Mouse (Mus musculus) stomach, postnatal 0 days (tissue): ENCODE data around the gene Stk33. TPM values are rescaled to one million over a fixed set of nuclear protein-coding genes. Genes with fewer than 3 reads are reported as not detected.

Experiments used
- ATAC-seq: fragments of 200-750 bp; cut with Nextera tagmentation; 2 replicates; pipeline ENCODE4 v1.8.0; 2017; ENCODE audit not compliant: low FRiP score, low TSS enrichment
- DNase-seq: peaks from one replicate; pipeline ENCODE4 v3.0.0-alpha.2; 2016; ENCODE audit warnings: low spot score
- H3K27ac ChIP-seq: fragments of 300-500 bp; sonication (generic); replicated peaks from 2 replicates; pipeline ENCODE4 v1.5.1; 2014; ENCODE audit warnings: mild to moderate bottlenecking, control low read depth
- H3K27me3 ChIP-seq: fragments of 300-500 bp; sonication (generic); 2 replicates; pipeline ENCODE4 v1.6.1; 2014; ENCODE audit warnings: low read length; ENCODE audit not compliant: control insufficient read depth, insufficient read depth
- H3K36me3 ChIP-seq: fragments of 300-500 bp; sonication (generic); 2 replicates; pipeline ENCODE4 v1.6.1; 2014; ENCODE audit warnings: low read length, mixed read lengths; ENCODE audit not compliant: control insufficient read depth, insufficient read depth
- H3K4me1 ChIP-seq: fragments of 300-500 bp; sonication (generic); replicated peaks from 2 replicates; pipeline ENCODE4 v1.6.1; 2014; ENCODE audit warnings: antibody characterized with exemption; ENCODE audit not compliant: control insufficient read depth, insufficient read depth
- H3K4me2 ChIP-seq: fragments of 300-500 bp; sonication (generic); replicated peaks from 2 replicates; pipeline ENCODE4 v1.6.1; 2014; ENCODE audit warnings: low read depth, mild to moderate bottlenecking, control low read depth, moderate library complexity
- H3K4me3 ChIP-seq: fragments of 300-500 bp; sonication (generic); 2 replicates; pipeline ENCODE4 v1.5.1; 2014; ENCODE audit warnings: low read depth, low read length, control low read depth
- H3K9ac ChIP-seq: fragments of 300-500 bp; sonication (generic); 2 replicates; pipeline ENCODE4 v1.6.1; 2014; ENCODE audit warnings: mild to moderate bottlenecking, low read length, control low read depth, mixed read lengths
- H3K9me3 ChIP-seq: fragments of 300-500 bp; sonication (generic); 2 replicates; pipeline ENCODE4 v1.6.1; 2016; ENCODE audit warnings: low read length; ENCODE audit not compliant: control insufficient read depth
- CTCF ChIP-seq: IDR thresholded peaks from 2 replicates; pipeline ENCODE4 v1.5.1; 2016; ENCODE audit warnings: antibody characterized with exemption, low read depth, mild to moderate bottlenecking, moderate library complexity
- EP300 ChIP-seq: optimal IDR thresholded peaks from 2 replicates; pipeline ENCODE3; 2016; ENCODE audit warnings: antibody characterized with exemption
- WGBS: fragments of 180-500 bp; shearing (Covaris S2); extraction: QIAGEN DNeasy Blood & Tissue Kit; methylation state at CpG from one replicate; pipeline ENCODE4 v1.1.7; 2014; 5-methylcytosine and 5-hydroxymethylcytosine counted together
- polyA plus RNA-seq: library from polyadenylated mRNA; unstranded; fragments of >200 nt; fragmentation: Nextera tagmentation; extraction: Ambion mirVana; gene quantifications from 2 replicates; pipeline ENCODE4 v1.2.1, GENCODE M21; 2015

Stk33 gene
- polyA plus RNA-seq, 1 experiment from 2014 or later, result 0.29 TPM

DNA sequence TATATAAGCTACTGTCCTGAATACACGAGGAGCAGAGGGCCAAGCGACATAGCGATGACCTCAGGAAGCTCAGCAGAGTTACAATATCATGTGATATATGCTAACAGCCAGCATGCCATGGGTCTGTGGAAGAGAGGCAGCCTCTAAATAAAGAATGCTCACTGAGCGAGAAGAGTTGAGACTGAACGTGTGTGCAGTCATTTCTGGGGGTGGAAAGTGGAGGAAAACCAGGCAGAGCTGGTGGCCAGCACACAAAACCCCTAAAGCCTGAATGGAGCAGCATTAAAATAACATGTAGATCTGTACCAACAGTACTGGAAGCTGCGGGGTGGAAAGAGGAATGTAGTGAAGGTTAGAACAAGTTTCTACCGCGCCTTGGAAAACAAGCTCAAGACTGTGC lies 107.2 kb downstream of the Stk33 start:
- ATAC-seq (no peak), DNase-seq (no peak)
- TF ChIP-seq EP300, result no peak
- Histone ChIP-seq H3K4me1 (no peaks in the 10 kb centered on the region), H3K27ac (no peak overlapping the region), H3K4me3 (no peak overlapping the region), H3K9me3 (no peaks in the 10 kb centered on the region), H3K27me3 (no peaks in the 10 kb centered on the region), H3K36me3 (no peaks in the 10 kb centered on the region), H3K9ac (no peak overlapping the region), H3K4me2 (no peak overlapping the region)
- 82% methylated on average over 8 of the region's 8 CpGs for WGBS

DNA sequence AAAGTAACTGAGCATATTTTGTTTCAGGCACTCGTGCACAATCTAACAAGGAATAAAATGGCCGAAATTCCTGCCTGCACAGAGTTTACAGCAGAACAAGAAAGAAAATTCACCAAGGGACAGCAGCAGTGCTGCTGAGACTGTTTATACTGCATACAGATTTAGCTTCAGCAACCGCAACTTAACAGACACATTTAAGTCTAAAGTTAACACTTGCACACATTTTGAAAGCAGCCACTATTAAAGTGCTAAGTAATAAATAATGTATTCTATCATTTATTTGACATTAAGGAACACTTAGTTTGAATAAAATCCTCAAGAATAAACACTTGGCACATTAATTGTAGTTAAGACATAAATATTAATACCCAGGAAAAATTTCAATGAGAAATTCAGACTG lies 110.1 kb downstream of the Stk33 start:
- H3K27ac ChIP-seq, result no peak overlapping the region
- TF ChIP-seq EP300, result no peak
- TF ChIP-seq CTCF, result no peak
- ATAC-seq (no peak), DNase-seq (no peak)
- H3K4me3 ChIP-seq, result no peak overlapping the region
- no peaks in the 10 kb centered on the region for H3K36me3 ChIP-seq
- H3K27me3 ChIP-seq, result no peaks in the 10 kb centered on the region
- H3K4me2 ChIP-seq, result no peak overlapping the region
- H3K9me3 ChIP-seq, result no peaks in the 10 kb centered on the region
- no peaks in the 10 kb centered on the region for H3K4me1 ChIP-seq
- H3K9ac ChIP-seq, result no peak overlapping the region
- 34% methylated on average over 3 of the region's 3 CpGs for WGBS

DNA sequence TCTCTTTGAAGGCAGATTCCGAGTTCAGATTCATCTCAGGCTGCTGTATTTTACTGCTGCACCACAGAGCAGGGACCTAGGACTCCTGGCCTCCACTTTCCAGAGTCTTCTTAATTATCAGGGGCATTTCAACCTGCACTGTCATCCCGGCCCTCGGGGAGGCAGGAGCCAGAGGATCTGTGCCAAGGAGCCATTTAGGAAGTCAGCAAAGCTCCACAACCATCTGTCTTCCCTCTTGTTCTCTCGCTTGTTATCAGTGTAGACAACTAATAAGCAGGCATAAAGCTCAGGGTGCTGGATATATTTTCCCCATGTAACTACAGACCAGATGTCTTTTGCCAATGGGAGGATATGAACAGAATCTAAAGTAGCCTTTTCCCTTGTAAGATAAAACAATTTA lies 112.1 kb downstream of the Stk33 start:
- ATAC-seq, result no peak
- Histone ChIP-seq H3K27me3 (no peaks in the 10 kb centered on the region), H3K27ac (no peak overlapping the region), H3K4me2 (no peak overlapping the region), H3K9me3 (no peaks in the 10 kb centered on the region), H3K9ac (no peak overlapping the region), H3K36me3 (no peaks in the 10 kb centered on the region), H3K4me3 (no peak overlapping the region), H3K4me1 (no peaks in the 10 kb centered on the region)
- TF ChIP-seq EP300, result no peak
- no peak for TF ChIP-seq CTCF
- DNase-seq, result no peak
- WGBS, result 56% methylated on average over 4 of the region's 4 CpGs

DNA sequence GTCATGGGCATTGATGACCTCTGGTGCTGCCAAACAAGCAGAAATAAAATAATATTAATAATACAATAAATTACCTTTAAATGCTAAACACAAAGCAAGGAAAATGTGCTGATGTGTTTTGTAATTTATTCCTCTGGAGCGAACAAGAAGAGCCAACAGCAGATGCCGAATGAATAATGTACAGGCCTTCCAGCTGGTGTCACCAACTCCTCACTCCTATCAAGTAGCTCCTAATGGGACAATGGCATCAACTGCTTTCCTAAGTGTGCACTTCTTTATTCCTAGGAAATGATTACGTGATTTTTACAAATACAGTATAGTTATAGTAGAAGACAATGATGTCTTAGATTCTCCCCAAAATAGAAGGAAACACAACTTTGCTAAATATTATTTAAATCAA lies 113.2 kb downstream of the Stk33 start:
- no peak overlapping the region for H3K9ac ChIP-seq
- H3K4me3 ChIP-seq, result no peak overlapping the region
- no peak for DNase-seq
- ATAC-seq, result no peak
- WGBS, result 82% methylated on average over 3 of the region's 3 CpGs
- no peaks in the 10 kb centered on the region for H3K9me3 ChIP-seq
- no peaks in the 10 kb centered on the region for H3K27me3 ChIP-seq
- H3K36me3 ChIP-seq, result no peaks in the 10 kb centered on the region
- no peak overlapping the region for H3K4me2 ChIP-seq
- TF ChIP-seq EP300, result no peak
- no peak for TF ChIP-seq CTCF
- no peak overlapping the region for H3K27ac ChIP-seq
- no peaks in the 10 kb centered on the region for H3K4me1 ChIP-seq

DNA sequence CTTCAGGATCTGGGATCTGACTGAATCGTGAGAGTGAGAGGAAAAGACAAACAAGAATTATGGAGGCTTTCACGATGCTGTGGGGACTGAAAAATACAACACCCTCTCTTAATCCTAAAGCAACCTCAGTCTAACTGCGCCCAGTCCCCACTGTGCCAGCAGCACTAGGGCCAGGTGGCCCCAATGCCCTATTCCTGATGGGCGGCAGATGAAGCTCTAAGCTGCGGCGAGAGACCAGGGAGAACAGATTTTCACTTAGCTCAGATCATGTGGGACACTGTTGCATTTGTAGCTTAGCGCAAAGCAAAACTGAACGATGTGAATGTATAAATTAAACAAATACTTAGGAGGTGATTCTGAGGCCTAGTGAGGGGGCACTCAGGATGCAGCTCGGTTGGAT lies 113.7 kb downstream of the Stk33 start:
- Histone ChIP-seq H3K27me3 (no peaks in the 10 kb centered on the region), H3K27ac (no peak overlapping the region), H3K36me3 (no peaks in the 10 kb centered on the region), H3K4me3 (no peak overlapping the region), H3K9ac (no peak overlapping the region), H3K9me3 (no peaks in the 10 kb centered on the region), H3K4me1 (no peaks in the 10 kb centered on the region), H3K4me2 (no peak overlapping the region)
- no peak for ATAC-seq
- TF ChIP-seq CTCF, result no peak
- no peak for TF ChIP-seq EP300
- 49% methylated on average over 9 of the region's 9 CpGs for WGBS
- DNase-seq, result no peak

DNA sequence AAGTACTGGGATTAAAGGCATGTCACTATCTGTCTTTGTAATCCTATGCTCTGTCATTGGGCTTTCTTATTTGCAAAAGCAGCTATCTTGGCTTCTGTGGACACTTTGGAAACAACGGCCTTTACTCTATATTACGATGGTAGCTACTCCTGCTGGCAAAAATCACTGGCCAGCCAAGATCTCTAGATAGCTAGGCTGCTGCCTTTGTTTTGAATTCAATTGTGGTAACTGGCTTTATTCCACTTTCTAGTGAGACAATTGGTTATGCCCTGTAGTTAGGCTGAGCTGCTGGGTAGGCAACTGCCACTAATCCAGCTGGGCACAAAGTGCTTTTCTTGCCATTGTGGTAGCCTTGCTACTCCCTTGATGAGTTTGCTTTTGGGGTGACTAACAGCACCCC lies 129.4 kb downstream of the Stk33 start:
- H3K4me2 ChIP-seq, result no peak overlapping the region
- no peak overlapping the region for H3K9ac ChIP-seq
- TF ChIP-seq EP300 (no peak), CTCF (no peak)
- H3K27me3 ChIP-seq, result no peaks in the 10 kb centered on the region
- no peaks in the 10 kb centered on the region for H3K9me3 ChIP-seq
- ATAC-seq, result no peak
- H3K4me1 ChIP-seq, result no peaks in the 10 kb centered on the region
- H3K4me3 ChIP-seq, result no peak overlapping the region
- WGBS, result 94% methylated on average over 2 of the region's 2 CpGs
- no peak overlapping the region for H3K27ac ChIP-seq
- DNase-seq, result no peak
- H3K36me3 ChIP-seq, result no peaks in the 10 kb centered on the region

DNA sequence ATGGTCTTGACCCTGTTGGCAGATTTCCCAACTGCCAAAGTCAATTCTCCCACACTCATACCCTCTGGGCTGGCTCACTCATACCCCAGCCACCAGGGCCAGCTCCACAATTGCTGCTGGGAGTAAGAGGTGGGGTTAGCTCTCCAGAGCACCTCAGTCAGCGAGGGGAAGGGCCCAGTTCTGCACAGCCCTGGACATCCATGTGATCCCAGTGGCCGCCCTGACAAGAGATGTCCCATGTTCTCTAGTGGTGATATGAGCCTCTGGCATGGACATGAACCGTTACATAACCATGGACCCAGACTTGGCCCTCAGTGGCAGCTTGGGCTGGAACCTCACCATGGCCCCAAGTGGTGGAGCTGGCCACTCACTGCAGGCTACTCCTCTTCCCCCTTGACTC lies 143.1 kb downstream of the Stk33 start:
- DNase-seq (no peak), ATAC-seq (0 out of 2 replicates have a peak, but pooled peaks have one; percentile 35)
- TF ChIP-seq EP300 (no peak), CTCF (no peak)
- Histone ChIP-seq H3K9me3 (no peaks in the 10 kb centered on the region), H3K4me3 (no peak overlapping the region), H3K27me3 (no peaks in the 10 kb centered on the region), H3K4me1 (no peaks in the 10 kb centered on the region), H3K9ac (no peak overlapping the region), H3K4me2 (no peak overlapping the region), H3K36me3 (no peaks in the 10 kb centered on the region), H3K27ac (no peak overlapping the region)
- WGBS, result 100% methylated on average over 3 of the region's 3 CpGs
